Mouse (Mus musculus): Measurements from ENCODE around the gene Ulk4.
A peak's percentile ranks its signal among the peaks of the same experiment; 100 is the strongest.

Gene Ulk4

GRCm38 (mm10) chr9:121286325-121286901 is 9.4 kb upstream of the Ulk4 start:
- DNase-seq (ENCODE audit: low read depth, low spot score), result no peak
- Histone ChIP-seq H3K27me3 (ENCODE audit: control insufficient read depth, insufficient read depth, low read length, poor library complexity, severe bottlenecking) (no peaks in the 10 kb centered on the region), H3K36me3 (ENCODE audit: control insufficient read depth, insufficient read depth, low read length, poor library complexity, severe bottlenecking) (no peaks in the 10 kb centered on the region)

- Histone ChIP-seq H3K36me3 (ENCODE audit: control insufficient read depth, insufficient read depth, low read length, poor library complexity, severe bottlenecking) (no peaks in the 10 kb centered on the region), H3K27me3 (ENCODE audit: control insufficient read depth, insufficient read depth, low read length, poor library complexity, severe bottlenecking) (no peaks in the 10 kb centered on the region)
- peak; percentile 90 for DNase-seq (ENCODE audit: low read depth, low spot score)
Observed at GRCm38 (mm10) chr9:121285341-121286324, 8.6 kb upstream of the Ulk4 start.

DNA sequence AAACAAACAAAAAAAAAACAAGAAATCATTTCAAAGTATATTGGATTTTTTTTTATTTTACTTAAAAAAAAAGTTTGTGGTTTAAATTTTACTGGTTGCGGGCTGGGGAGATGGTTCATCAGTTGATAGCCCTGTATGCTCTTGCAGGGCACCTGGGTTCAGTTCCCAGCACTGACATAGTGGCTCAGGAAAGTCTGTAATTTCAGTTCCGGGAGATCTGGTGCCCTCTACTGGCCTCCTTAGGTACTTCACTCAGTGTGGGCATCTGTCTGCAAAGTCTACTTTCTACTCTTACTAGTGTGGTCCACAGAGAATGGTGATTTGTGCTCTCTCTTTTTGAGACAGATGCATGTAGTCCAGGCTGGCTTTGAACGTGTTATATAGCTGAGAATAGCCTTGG is 7.4 kb upstream of the Ulk4 start:
- DNase-seq (ENCODE audit: low read depth, low spot score), result peak; percentile 82
- Histone ChIP-seq H3K27me3 (ENCODE audit: control insufficient read depth, insufficient read depth, low read length, poor library complexity, severe bottlenecking) (no peaks in the 10 kb centered on the region), H3K36me3 (ENCODE audit: control insufficient read depth, insufficient read depth, low read length, poor library complexity, severe bottlenecking) (no peaks in the 10 kb centered on the region)

GRCm38 (mm10) chr9:121283620-121284185 is 6.7 kb upstream of the Ulk4 start:
- no peaks in the 10 kb centered on the region for H3K36me3 ChIP-seq (ENCODE audit: control insufficient read depth, insufficient read depth, low read length, poor library complexity, severe bottlenecking)
- no peaks in the 10 kb centered on the region for H3K27me3 ChIP-seq (ENCODE audit: control insufficient read depth, insufficient read depth, low read length, poor library complexity, severe bottlenecking)
- peak; percentile 59 for DNase-seq (ENCODE audit: low read depth, low spot score)

GRCm38 (mm10) chr9:121281891-121282290 is 4.9 kb upstream of the Ulk4 start:
- DNase-seq (ENCODE audit: low read depth, low spot score), result no peak
- H3K36me3 ChIP-seq (ENCODE audit: control insufficient read depth, insufficient read depth, low read length, poor library complexity, severe bottlenecking), result no peaks in the 10 kb centered on the region
- H3K27me3 ChIP-seq (ENCODE audit: control insufficient read depth, insufficient read depth, low read length, poor library complexity, severe bottlenecking), result no peaks in the 10 kb centered on the region

DNA sequence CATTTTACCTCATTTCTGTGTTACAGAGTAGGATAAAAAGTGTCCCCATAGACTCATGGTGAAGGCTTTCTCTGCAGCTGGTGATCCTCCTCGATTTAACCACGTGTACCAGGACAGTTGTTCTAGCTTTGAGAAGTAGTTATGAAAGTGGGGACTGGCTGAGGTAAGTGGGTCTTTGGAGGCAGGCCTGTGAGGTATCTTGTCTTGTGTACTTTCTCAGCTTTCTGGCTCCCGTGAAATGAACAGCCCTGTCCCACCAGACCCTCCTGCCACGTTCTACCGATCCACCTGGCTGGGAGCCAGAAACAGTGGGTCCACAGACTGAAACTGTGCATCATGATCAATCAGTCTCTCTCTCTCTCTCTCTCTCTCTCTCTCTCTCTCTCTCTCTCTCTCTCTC is 2.2 kb upstream of the Ulk4 start:
- DNase-seq (ENCODE audit: low read depth, low spot score), result no peak
- H3K27me3 ChIP-seq (ENCODE audit: control insufficient read depth, insufficient read depth, low read length, poor library complexity, severe bottlenecking), result no peaks in the 10 kb centered on the region
- H3K36me3 ChIP-seq (ENCODE audit: control insufficient read depth, insufficient read depth, low read length, poor library complexity, severe bottlenecking), result no peaks in the 10 kb centered on the region

DNA sequence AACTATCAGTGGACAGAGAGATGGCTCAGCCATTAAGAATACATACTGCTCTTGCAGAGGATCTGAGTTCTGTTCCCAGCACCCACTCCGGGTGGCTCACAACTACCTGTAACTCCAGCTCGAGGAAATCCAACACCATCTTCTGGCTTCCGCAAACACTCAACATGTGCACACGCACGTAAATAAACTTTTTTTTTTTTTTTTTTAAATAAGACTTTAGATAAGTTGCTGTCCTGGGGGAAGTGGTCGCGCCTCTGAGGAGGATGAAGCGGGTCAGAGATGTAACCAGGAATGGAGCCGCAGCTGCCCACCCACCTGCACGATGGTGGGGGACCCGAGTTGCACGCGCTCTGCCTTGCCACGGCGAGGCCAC is 266 bp downstream of the Ulk4 start:
- Histone ChIP-seq H3K36me3 (ENCODE audit: control insufficient read depth, insufficient read depth, low read length, poor library complexity, severe bottlenecking) (no peaks in the 10 kb centered on the region), H3K27me3 (ENCODE audit: control insufficient read depth, insufficient read depth, low read length, poor library complexity, severe bottlenecking) (no peaks in the 10 kb centered on the region)
- no peak for DNase-seq (ENCODE audit: low read depth, low spot score)

GRCm38 (mm10) chr9:121271561-121271960 is 5.4 kb downstream of the Ulk4 start:
- DNase-seq (ENCODE audit: low read depth, low spot score), result no peak
- Histone ChIP-seq H3K27me3 (ENCODE audit: control insufficient read depth, insufficient read depth, low read length, poor library complexity, severe bottlenecking) (no peaks in the 10 kb centered on the region), H3K36me3 (ENCODE audit: control insufficient read depth, insufficient read depth, low read length, poor library complexity, severe bottlenecking) (no peaks in the 10 kb centered on the region)

- Histone ChIP-seq H3K27me3 (ENCODE audit: control insufficient read depth, insufficient read depth, low read length, poor library complexity, severe bottlenecking) (no peaks in the 10 kb centered on the region), H3K36me3 (ENCODE audit: control insufficient read depth, insufficient read depth, low read length, poor library complexity, severe bottlenecking) (no peaks in the 10 kb centered on the region)
- DNase-seq (ENCODE audit: low read depth, low spot score), result no peak
Observed at GRCm38 (mm10) chr9:121271149-121271548, 5.8 kb downstream of the Ulk4 start.

GRCm38 (mm10) chr9:121265307-121265706 is 11.7 kb downstream of the Ulk4 start:
- no peaks in the 10 kb centered on the region for H3K36me3 ChIP-seq (ENCODE audit: control insufficient read depth, insufficient read depth, low read length, poor library complexity, severe bottlenecking)
- DNase-seq (ENCODE audit: low read depth, low spot score), result no peak
- H3K27me3 ChIP-seq (ENCODE audit: control insufficient read depth, insufficient read depth, low read length, poor library complexity, severe bottlenecking), result no peaks in the 10 kb centered on the region

DNA sequence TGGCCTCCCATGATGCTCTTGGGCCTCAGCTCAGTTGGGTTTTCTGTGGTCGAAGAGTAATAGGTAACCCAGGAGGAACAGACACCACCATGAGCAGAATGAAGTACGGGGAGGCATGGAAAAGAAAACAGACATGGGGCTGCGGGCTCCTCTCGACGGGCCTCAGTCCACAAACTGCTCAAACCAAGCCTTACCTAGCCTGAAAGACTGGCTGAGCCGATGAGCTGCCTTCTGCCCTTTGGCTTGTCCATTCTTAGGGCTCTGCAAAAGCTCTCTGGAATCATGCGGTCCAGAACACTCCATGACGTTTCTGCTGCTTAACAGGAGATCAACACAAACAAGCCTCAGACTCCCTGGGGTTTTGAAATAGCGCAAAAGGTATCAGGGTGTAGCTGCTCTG is 19.9 kb downstream of the Ulk4 start:
- DNase-seq (ENCODE audit: low read depth, low spot score), result no peak
- H3K36me3 ChIP-seq (ENCODE audit: control insufficient read depth, insufficient read depth, low read length, poor library complexity, severe bottlenecking), result no peaks in the 10 kb centered on the region
- no peaks in the 10 kb centered on the region for H3K27me3 ChIP-seq (ENCODE audit: control insufficient read depth, insufficient read depth, low read length, poor library complexity, severe bottlenecking)

DNA sequence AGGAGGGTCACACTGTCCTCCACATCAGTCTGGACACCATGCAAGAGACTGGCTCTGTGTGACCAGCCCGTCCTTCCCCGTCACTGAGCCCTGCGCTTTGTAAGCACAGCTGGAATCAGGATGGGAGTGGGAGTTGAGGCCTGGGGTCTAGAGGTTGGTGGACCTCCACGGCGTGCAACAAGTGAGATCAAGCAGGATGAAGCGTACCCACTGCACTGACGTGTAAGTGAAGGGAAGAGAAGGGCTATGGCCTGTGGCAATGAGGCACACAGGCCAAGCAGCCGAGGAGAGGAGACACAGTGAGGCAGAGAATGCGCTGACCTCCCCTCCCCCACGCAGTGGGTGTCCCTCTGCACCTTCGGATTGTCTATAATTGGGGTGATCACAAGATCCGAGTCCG is 22.2 kb downstream of the Ulk4 start:
- DNase-seq (ENCODE audit: low read depth, low spot score), result no peak
- H3K36me3 ChIP-seq (ENCODE audit: control insufficient read depth, insufficient read depth, low read length, poor library complexity, severe bottlenecking), result no peaks in the 10 kb centered on the region
- H3K27me3 ChIP-seq (ENCODE audit: control insufficient read depth, insufficient read depth, low read length, poor library complexity, severe bottlenecking), result no peaks in the 10 kb centered on the region

DNA sequence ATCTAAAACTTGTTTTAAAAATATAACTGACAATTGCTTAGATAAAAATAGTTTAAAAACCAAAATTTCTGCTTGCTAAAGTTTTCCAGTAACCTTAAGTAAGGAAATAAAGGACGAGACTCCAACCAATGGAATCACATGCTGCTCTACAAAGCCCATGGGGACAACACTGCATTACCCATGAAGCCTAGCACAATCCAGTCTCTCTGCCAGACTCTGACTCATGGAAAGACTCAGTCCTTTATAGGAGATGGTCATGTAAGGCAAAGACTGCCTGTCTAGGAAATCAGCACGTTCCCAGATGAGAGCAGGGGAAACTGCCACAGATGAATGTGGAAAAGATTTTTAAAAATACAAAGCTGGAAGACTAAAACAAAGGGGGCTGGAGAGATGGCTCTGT is 23.0 kb downstream of the Ulk4 start:
- Histone ChIP-seq H3K36me3 (ENCODE audit: control insufficient read depth, insufficient read depth, low read length, poor library complexity, severe bottlenecking) (no peaks in the 10 kb centered on the region), H3K27me3 (ENCODE audit: control insufficient read depth, insufficient read depth, low read length, poor library complexity, severe bottlenecking) (no peaks in the 10 kb centered on the region)
- DNase-seq (ENCODE audit: low read depth, low spot score), result no peak

DNA sequence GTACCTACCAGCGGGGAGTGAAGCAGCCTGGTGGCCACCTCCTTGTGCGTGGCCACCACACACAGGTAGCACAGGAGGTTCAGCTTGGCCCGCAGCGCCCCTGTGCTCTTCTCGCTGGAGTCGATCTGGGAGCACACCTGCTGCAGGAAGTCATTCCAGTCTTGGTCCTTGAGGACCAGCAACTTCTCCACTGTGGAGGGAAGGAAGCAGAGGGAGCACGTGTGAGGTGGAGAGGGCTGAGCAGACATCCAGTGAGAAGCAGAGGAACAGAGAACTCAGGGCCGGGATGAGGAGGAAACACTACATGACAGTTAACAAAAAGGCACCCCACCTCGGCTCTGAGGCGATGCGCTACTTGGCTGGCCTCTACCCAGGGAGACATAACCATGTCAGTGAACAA is 26.1 kb downstream of the Ulk4 start:
- no peak for DNase-seq (ENCODE audit: low read depth, low spot score)
- no peaks in the 10 kb centered on the region for H3K27me3 ChIP-seq (ENCODE audit: control insufficient read depth, insufficient read depth, low read length, poor library complexity, severe bottlenecking)

DNA sequence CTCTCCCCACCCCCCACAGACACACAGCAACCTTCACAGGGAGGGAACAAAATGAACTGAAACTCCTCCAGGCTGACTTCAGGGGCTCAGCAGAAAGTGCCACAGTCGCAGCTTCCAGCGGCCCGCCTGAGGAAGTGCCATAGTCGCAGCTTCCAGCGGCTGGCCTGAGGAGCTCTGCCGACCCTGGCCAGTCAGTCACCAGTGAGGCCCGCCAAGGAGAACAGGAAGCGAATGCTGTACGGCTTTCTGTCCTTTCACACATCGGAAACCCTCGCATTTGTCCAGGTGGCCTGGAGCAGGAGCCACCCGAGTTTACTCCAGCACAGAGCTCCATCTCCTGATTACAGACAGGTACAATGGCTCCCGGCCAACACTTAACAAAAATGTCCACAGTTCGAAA is 27.2 kb downstream of the Ulk4 start:
- Histone ChIP-seq H3K36me3 (ENCODE audit: control insufficient read depth, insufficient read depth, low read length, poor library complexity, severe bottlenecking) (no peaks in the 10 kb centered on the region), H3K27me3 (ENCODE audit: control insufficient read depth, insufficient read depth, low read length, poor library complexity, severe bottlenecking) (no peaks in the 10 kb centered on the region)
- DNase-seq (ENCODE audit: low read depth, low spot score), result no peak

More for the DNA sequence above, 26.1 kb downstream of the Ulk4 start:
- no peaks in the 10 kb centered on the region for H3K36me3 ChIP-seq (ENCODE audit: control insufficient read depth, insufficient read depth, low read length, poor library complexity, severe bottlenecking)

Measured in splenic B cell, adult 2 months (primary cell).